Mouse (Mus musculus) adrenal gland, adult 2 months (tissue): ENCODE measurements around the gene Slc38a11. TPM values are rescaled to one million over a fixed set of nuclear protein-coding genes. Genes with fewer than 3 reads are reported as not detected.

ENCODE experiments used
- DNase-seq: peaks from one replicate; pipeline ENCODE4 v3.0.0; 2021
- microRNA-seq, 2 experiments: library from miRNA; unstranded; fragments of <30 nt; microRNA quantifications; one replicate each; pipeline ENCODE4 v1.2.0; 2021
- polyA plus RNA-seq: library from polyadenylated mRNA; depleted of rRNA; stranded (reverse); fragments of >200 nt; gene quantifications from 2 replicates; pipeline ENCODE4 v1.2.3, GENCODE M21; 2012; rRNA removed
- total RNA-seq, 2 experiments: library from RNA; stranded (reverse); gene quantifications; 2 replicates each; pipeline ENCODE4 v1.2.3; 2021

The Slc38a11 gene
- total and polyA plus RNA-seq, 3 experiments: 3.8 to 29.9 (median 17.4) TPM

- DNase-seq: no peak
These were observed 41.7 kb downstream of the Slc38a11 start for GRCm38 (mm10) chr2:65321998-65322754.

- peak; percentile 87 for DNase-seq
These were observed 42.9 kb downstream of the Slc38a11 start for GRCm38 (mm10) chr2:65320975-65321374.

DNA sequence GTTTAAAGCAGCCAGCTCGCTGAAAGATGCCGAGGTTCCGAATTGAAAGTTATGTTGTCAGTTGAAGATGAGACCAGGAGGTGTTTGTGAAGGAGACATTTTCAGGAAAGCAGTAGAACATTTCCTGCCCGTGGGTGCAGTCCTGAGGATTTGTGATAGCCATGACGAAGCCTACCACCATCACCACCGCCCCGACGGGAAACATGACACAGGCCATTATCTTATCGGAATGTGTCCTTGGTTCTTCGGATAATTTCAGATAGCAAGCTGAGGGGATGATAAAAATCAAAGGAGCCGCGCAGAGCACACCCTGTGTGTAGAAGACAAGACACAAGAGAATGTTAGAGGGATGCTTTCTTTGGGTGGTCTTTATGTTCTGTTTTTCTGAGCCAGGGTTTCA lies 47.1 kb downstream of the Slc38a11 start:
- peak; percentile 68 for DNase-seq

DNA sequence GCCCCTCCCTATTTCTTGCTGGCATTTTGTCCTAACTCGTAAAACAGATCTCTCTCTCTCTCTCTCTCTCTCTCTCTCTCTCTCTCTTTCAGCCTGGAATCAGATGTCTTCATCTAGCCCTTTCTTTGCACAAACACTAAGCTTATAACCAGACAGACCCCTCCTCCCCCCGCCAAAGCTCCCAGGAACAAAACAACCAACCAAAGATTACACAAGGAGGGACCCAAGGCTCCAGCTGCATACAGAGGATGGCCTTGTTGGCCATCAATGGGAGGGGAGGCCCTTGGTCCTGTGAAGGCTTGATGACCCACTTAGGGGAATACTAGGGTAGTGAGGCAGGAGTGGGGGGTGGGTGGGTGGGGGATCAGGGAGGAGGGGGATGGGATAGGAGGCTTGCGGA lies 52.6 kb downstream of the Slc38a11 start:
- DNase-seq: no peak

- DNase-seq: no peak
These were observed 67.3 kb downstream of the Slc38a11 start for GRCm38 (mm10) chr2:65296541-65296940.

DNA sequence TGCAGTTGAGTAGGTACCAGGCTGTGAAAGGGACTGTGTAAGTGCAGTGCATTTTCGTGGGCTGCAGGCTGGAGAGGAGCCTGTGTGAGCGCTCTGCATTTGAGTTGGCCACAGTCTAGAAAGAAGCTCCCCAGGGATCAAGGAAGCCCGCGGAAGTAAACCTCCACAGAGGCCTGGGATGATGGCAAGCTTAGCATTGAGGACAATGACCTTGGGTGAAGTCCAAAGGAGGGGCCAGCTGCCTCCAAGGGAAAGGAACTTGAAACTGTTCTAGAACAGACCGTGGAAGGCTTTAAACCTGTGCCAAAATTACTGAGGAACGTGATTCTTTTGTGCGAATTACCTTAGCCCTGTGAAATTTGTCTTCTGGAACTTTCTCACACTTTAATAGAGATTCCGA lies 69.7 kb downstream of the Slc38a11 start:
- peak; percentile 69 for DNase-seq

DNA sequence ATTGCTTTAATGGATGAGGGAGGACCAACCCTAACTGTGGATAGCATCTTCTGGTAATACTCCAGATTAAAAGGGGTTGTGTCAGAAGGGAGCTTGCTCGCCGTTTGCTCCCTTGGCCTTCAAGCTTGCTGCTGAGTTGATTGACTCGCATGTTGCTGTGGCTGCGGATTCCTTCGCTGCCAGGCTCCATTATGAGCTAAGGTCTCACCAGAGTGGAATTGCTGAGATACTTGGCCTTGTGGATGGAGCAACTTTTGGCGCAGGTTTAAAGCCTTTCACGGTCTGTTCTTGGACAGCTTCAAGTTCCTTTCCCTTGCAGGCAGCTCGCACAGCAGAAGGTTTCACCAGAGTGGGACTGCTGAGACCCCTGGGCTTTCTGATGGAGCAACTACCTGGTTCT lies 70.4 kb downstream of the Slc38a11 start:
- DNase-seq: peak; percentile 13

DNA sequence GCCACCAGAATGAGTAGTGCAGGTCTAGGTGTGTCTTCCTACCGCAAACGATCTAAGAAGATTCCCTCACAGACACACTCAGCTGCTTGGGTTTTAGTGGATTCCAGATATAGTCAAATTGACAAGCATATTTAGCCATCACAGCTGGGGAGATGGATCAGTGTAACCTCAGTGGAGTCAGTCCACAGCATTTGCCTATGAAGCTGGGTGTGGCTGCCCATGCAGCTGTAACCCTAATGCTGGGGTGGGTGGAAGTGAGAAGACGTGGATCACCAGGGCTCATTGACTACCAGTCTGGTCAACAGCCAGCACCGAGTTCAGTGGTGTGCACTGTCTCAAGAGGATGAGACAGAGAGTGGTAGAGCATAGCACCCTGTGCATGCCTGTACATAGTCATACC lies 74.1 kb downstream of the Slc38a11 start:
- DNase-seq: no peak

- DNase-seq: no peak
These were observed 75.1 kb downstream of the Slc38a11 start for GRCm38 (mm10) chr2:65288696-65289095.

GRCm38 (mm10) chr2:65285380-65285779 lies 78.5 kb downstream of the Slc38a11 start:
- DNase-seq: peak; percentile 89

GRCm38 (mm10) chr2:65282979-65283378 lies 80.9 kb downstream of the Slc38a11 start:
- no peak for DNase-seq

GRCm38 (mm10) chr2:65279029-65279690 lies 84.7 kb downstream of the Slc38a11 start:
- peak; percentile 65 for DNase-seq

DNA sequence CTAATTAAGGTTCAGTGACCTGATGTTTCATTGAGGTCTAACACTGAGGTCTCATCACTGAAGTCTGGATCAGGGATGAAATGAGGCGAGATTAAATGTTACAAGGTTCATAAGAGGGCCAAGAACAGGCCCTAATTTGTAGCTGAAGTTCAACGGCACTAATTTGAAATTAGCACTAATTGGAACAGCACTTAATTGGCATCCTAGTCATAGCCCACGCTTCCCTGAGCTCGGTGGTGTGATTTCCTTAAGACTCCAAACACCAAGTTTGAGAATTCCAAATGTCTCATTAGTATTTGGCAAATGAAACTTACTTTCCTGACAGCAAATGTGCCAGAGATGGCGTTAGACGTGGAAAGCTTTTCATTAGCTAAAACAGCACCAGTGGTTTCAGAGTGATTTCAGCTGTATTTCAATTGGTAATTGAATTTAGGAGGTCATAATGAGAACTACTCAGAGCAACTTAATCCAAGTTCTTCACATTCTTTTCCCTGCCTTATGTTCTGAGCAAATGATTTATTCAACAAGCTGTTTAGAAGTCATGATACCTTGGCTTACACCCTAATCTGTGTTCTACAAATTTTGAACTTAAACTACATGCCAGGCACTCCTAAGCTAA lies 88.3 kb downstream of the Slc38a11 start:
- DNase-seq: no peak

DNA sequence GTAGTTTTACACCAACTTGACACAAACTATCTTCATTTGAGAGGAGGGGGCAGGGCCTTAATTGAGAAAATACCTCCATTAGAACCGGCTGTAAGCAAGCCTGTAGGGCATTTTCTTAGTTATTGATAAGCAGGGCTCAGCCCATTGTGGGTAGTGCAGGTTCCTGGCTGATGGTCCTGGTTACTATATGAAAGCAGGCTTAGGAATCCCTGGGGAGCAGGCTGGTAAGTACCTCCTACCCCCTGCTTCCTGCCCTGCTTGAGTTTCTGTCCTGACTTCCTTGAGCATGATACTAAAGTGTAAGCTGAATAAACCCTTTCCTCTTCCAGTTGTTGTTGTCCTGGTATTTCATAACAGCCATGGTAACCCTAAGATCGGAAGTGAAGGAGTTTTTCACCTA lies 89.9 kb downstream of the Slc38a11 start:
- DNase-seq: no peak

- peak; percentile 57 for DNase-seq
These were observed 95.1 kb downstream of the Slc38a11 start for GRCm38 (mm10) chr2:65268731-65269130.

- no peak for DNase-seq
These were observed 96.0 kb downstream of the Slc38a11 start for GRCm38 (mm10) chr2:65267834-65268233.

DNA sequence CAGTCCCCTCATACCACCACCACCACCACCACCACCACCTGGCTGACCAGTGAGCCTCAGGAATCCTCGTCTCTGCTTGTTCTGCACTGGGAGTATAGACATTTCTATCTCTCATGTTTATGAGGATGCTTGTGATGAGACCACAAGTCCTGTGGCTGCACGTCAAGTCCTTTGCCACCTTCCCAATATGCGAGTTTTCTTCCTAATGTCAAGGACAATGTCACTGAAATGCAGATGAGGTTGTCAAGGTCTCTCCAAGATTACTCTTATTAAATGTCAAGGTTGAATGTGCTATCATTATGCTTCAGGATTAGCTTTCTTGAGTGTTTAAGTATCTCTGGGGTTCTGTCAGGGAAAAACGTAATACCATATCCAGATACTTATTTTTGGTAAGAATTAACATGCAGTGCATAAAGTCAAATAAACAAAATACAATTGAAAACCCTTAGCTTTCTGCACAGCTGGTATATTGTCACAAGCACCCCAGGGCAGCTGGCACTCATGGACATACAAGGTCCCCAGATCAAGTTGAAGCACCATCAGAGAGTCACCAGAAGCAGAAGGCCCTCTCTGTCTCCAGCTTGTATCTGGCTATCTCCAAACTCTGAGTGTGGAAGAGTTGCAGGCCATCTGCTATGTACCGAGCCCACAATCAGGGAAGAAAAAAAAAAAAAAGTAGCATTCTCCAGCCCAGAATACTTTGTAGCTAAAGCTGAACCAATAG lies 97.1 kb downstream of the Slc38a11 start:
- DNase-seq: peak; percentile 64

Small RNA genes lying within 50 kb of the gene (microRNA-seq; reads per million reads assigned to microRNA genes)
- 0 reads per million in 2 experiments for gene Mir6337

Other genes with a start within 250 kb of the Slc38a11 start
- 100 to 1,000 TPM; 295 to 301 TPM for gene Cobll1, start 124.6 kb downstream of the Slc38a11 start, total RNA-seq
- gene Cobll1, start 124.6 kb downstream of the Slc38a11 start, polyA plus RNA-seq: 48.1 and 58.3 TPM in 2 replicates
- 1 to 10 TPM; 3.2 to 5.6 TPM for gene Scn3a, start 203.6 kb upstream of the Slc38a11 start, total RNA-seq
- gene Scn3a, start 203.6 kb upstream of the Slc38a11 start, polyA plus RNA-seq: 0.29 TPM in 2 replicates